13 mouse cellular contexts compared by ENCODE assay signal in genomic region chr11:71636785-71637184, GRCm38 (mm10).
DNase-seq lines count a peak whose midpoint lies in the region; ATAC-seq and TF ChIP-seq lines count a peak whose summit lies in the region.
"Had no signal": no experiment of that assay in that cellular context is flagged by ENCODE, and none has a peak within 500 bp of the region (broad histone marks: within the 10 kb centered on the region; RNA-seq: fewer than 3 reads in every experiment).

No protein-coding gene starts in this region.

- WGBS in midbrain, postnatal 0 days = 23% methylated on average over 5 of the region's 5 CpGs
- 15% methylated on average over 5 of the region's 5 CpGs for WGBS in midbrain, embryonic 13.5 days
- 24% methylated on average over 5 of the region's 5 CpGs for WGBS in hindbrain, embryonic 16.5 days

- H3K36me3 ChIP-seq in midbrain, postnatal 0 days (ENCODE audit: insufficient read depth, low read length) = no peaks in the 10 kb centered on the region
- H3K36me3 ChIP-seq in midbrain, embryonic 13.5 days = no peaks in the 10 kb centered on the region
- H3K36me3 ChIP-seq in hindbrain, embryonic 16.5 days (ENCODE audit: control insufficient read depth, insufficient read depth, low read length) = no peaks in the 10 kb centered on the region
- H3K36me3 ChIP-seq: embryonic facial prominence, embryonic 15.5 days; liver, embryonic 12.5 days had no signal

- peak; percentile 57 for DNase-seq in cerebellum, adult 11-12 months
- peak; percentile 82 for DNase-seq in midbrain, postnatal 0 days (ENCODE audit: low spot score)
- no peak for DNase-seq in urinary bladder, postnatal 14 days (ENCODE audit: low spot score)
- DNase-seq in frontal cortex, adult 2 months (ENCODE audit: extremely low spot score in 1 of 2, low spot score in 1 of 2) = no peak
- DNase-seq in gastrocnemius, postnatal 4 days (ENCODE audit: low spot score in 2 of 2) = no peak
- DNase-seq: heart, adult 18-20 months; kidney, adult 8-10 months; right cerebral cortex, adult 18-20 months had no signal

- no peaks in the 10 kb centered on the region for H3K9me3 ChIP-seq in midbrain, postnatal 0 days (ENCODE audit: low read length)
- H3K9me3 ChIP-seq in midbrain, embryonic 13.5 days = no peaks in the 10 kb centered on the region
- H3K9me3 ChIP-seq in hindbrain, embryonic 16.5 days (ENCODE audit: control insufficient read depth, low read length) = no peaks in the 10 kb centered on the region
- H3K9me3 ChIP-seq: embryonic facial prominence, embryonic 15.5 days; liver, embryonic 12.5 days had no signal

- no peaks in the 10 kb centered on the region for H3K27me3 ChIP-seq in midbrain, postnatal 0 days (ENCODE audit: insufficient read depth, low read length)
- H3K27me3 ChIP-seq in midbrain, embryonic 13.5 days = no peaks in the 10 kb centered on the region
- H3K27me3 ChIP-seq in hindbrain, embryonic 16.5 days (replicated peaks; ENCODE audit: control insufficient read depth, insufficient read depth, low read length) = no peaks in the 10 kb centered on the region
- H3K27me3 ChIP-seq: liver, embryonic 12.5 days had no signal

- ATAC-seq in cerebellum, adult (ENCODE audit: insufficient number of reproducible peaks, low FRiP score, low TSS enrichment) = no peak
- ATAC-seq in midbrain, postnatal 0 days (ENCODE audit: low FRiP score) = no peak
- ATAC-seq in midbrain, embryonic 13.5 days = no peak
- peak; percentile 72; the same call in 1 of the 2 replicates for ATAC-seq in hindbrain, embryonic 16.5 days
- ATAC-seq: liver, embryonic 12.5 days had no signal

- no peak overlapping the region for H3K9ac ChIP-seq in midbrain, postnatal 0 days (replicated peaks; ENCODE audit: low read length, poor library complexity, severe bottlenecking)
- no peak overlapping the region for H3K9ac ChIP-seq in midbrain, embryonic 13.5 days (replicated peaks)
- H3K9ac ChIP-seq in hindbrain, embryonic 16.5 days (ENCODE audit: low read depth, low read length) = no peak overlapping the region
- H3K9ac ChIP-seq: embryonic facial prominence, embryonic 15.5 days; liver, embryonic 12.5 days had no signal

- H3K4me1 ChIP-seq in midbrain, postnatal 0 days (ENCODE audit: insufficient read depth, low read length) = no peaks in the 10 kb centered on the region
- peaks cover 14% of the 10 kb centered on the region; the same call in 1 of the 2 replicates for H3K4me1 ChIP-seq in midbrain, embryonic 13.5 days (replicated peaks)
- peaks cover 3% of the 10 kb centered on the region; the same call in 1 of the 2 replicates for H3K4me1 ChIP-seq in hindbrain, embryonic 16.5 days (ENCODE audit: control insufficient read depth, insufficient read depth, low read depth, low read length)
- H3K4me1 ChIP-seq: embryonic facial prominence, embryonic 15.5 days; liver, embryonic 12.5 days had no signal

- no peak overlapping the region for H3K4me2 ChIP-seq in midbrain, postnatal 0 days (ENCODE audit: low read depth, low read length, poor library complexity, severe bottlenecking)
- no peak overlapping the region for H3K4me2 ChIP-seq in midbrain, embryonic 13.5 days (replicated peaks)
- H3K4me2 ChIP-seq in hindbrain, embryonic 16.5 days (ENCODE audit: low read length) = no peak overlapping the region
- H3K4me2 ChIP-seq: embryonic facial prominence, embryonic 15.5 days; liver, embryonic 12.5 days had no signal

- no peak for TF ChIP-seq CTCF in midbrain, postnatal 0 days (IDR thresholded peaks at IDR 0.05)

- no peak overlapping the region for H3K4me3 ChIP-seq in midbrain, postnatal 0 days (ENCODE audit: low read depth, low read length)
- no peak overlapping the region for H3K4me3 ChIP-seq in midbrain, embryonic 13.5 days (replicated peaks)
- no peak overlapping the region for H3K4me3 ChIP-seq in hindbrain, embryonic 16.5 days (ENCODE audit: low read length)
- H3K4me3 ChIP-seq: embryonic facial prominence, embryonic 15.5 days; liver, embryonic 12.5 days had no signal

- H3K27ac ChIP-seq in midbrain, postnatal 0 days (ENCODE audit: low read depth, low read length) = no peak overlapping the region
- no peak overlapping the region for H3K27ac ChIP-seq in midbrain, embryonic 13.5 days
- no peak overlapping the region for H3K27ac ChIP-seq in hindbrain, embryonic 16.5 days (ENCODE audit: low read depth, low read length)
- H3K27ac ChIP-seq: embryonic facial prominence, embryonic 15.5 days; liver, embryonic 12.5 days had no signal

Comparison
In these comparisons a context has a peak if more than half of its experiments do, and no peak if none do; other contexts are left out.
1. DNase-seq: peak in cerebellum, adult 11-12 months (single experiment) and midbrain, postnatal 0 days (single experiment); none in urinary bladder, postnatal 14 days (single experiment), frontal cortex, adult 2 months (0 of 2) and gastrocnemius, postnatal 4 days (0 of 2).